Mouse (Mus musculus) limb, embryonic 13.5 days (tissue): ENCODE data around the gene Gpr4. TPM values are rescaled to one million over a fixed set of nuclear protein-coding genes. Genes with fewer than 3 reads are reported as not detected.

Source experiments
- ATAC-seq: fragments of 200-750 bp; cut with Nextera tagmentation; 2 replicates; pipeline ENCODE4 v1.8.0; 2017; ENCODE audit warnings: low read depth, moderate number of reproducible peaks, moderate TSS enrichment; ENCODE audit not compliant: low FRiP score
- H3K27ac ChIP-seq: fragments of 300-500 bp; sonication (generic); 2 replicates; pipeline ENCODE4 v1.5.1; 2015; ENCODE audit warnings: inconsistent platforms, mild to moderate bottlenecking, moderate library complexity
- H3K27me3 ChIP-seq: fragments of 300-500 bp; sonication (generic); 2 replicates; pipeline ENCODE4 v1.6.1; 2015; ENCODE audit warnings: mild to moderate bottlenecking, inconsistent platforms
- H3K36me3 ChIP-seq: fragments of 300-500 bp; sonication (generic); 2 replicates; pipeline ENCODE4 v1.6.1; 2015; ENCODE audit warnings: inconsistent platforms, mild to moderate bottlenecking, moderate library complexity
- H3K4me1 ChIP-seq: fragments of 300-500 bp; sonication (generic); 2 replicates; pipeline ENCODE4 v1.6.1; 2015; ENCODE audit warnings: inconsistent platforms
- H3K4me2 ChIP-seq: fragments of 300-500 bp; sonication (generic); replicated peaks from 2 replicates; pipeline ENCODE4 v1.6.1; 2015; ENCODE audit warnings: inconsistent platforms, mild to moderate bottlenecking, moderate library complexity
- H3K4me3 ChIP-seq: fragments of 300-500 bp; sonication (generic); 2 replicates; pipeline ENCODE4 v1.5.1; 2015; ENCODE audit warnings: moderate library complexity, mild to moderate bottlenecking, inconsistent platforms
- H3K9ac ChIP-seq: fragments of 300-500 bp; sonication (generic); 2 replicates; pipeline ENCODE4 v1.6.1; 2015; ENCODE audit warnings: mild to moderate bottlenecking, inconsistent platforms
- H3K9me3 ChIP-seq: fragments of 300-500 bp; sonication (generic); 2 replicates; pipeline ENCODE4 v1.6.1; 2016; ENCODE audit warnings: inconsistent platforms
- WGBS: fragments of 180-500 bp; shearing (Covaris S2); methylation state at CpG from one replicate; pipeline ENCODE4 v1.1.7; 2015; 5-methylcytosine and 5-hydroxymethylcytosine counted together
- polyA plus RNA-seq: library from polyadenylated mRNA; unstranded; fragments of >200 nt; fragmentation: Nextera tagmentation; extraction: Ambion mirVana; gene quantifications from 2 replicates; pipeline ENCODE4 v1.2.1, GENCODE M21; 2015

Gene Gpr4
- 4.6 and 6.2 TPM in 2 replicates for polyA plus RNA-seq

DNA sequence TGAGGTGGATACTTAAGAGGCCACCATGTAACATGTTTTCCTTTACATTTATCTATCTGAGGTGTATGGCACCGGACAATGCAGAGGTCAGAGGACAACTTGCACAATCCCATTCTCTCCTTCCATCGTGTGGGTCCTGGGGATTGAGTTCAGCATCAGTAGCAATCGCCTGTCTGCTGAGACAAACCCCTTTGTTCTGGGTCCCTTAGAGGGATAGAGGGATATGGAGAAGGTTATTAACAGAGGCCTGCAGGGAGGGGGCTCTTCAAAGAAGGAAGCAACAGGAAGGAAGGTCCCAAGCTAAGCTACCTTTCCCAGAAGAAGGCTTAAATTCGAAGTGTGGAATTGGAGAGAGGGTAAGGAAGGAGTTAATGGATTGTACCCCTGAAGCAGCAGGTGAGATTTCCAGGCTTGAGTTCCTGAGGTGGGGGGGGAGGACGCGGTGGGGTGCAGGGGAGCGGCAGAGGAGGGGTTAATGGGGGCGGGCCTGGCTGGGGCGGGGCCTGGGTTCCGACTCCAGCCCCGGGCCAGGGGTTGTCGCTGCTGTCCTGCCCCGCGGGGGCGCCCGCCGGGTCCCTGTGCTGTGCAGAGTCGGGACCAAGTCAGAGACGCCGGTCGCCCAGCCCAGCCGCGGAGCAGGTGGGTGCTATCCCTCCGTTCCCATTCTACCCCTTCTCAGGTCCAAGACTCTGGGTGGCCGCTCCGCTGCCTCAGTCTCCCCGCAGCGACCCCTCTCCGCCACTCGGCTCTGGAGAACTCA lies at the start of gene Gpr4:
Gpr4 (plus strand) TSS at position 543 of the 760 bp plus-strand sequence.
- peak; percentile 77; the same call in 1 of the 2 replicates for ATAC-seq
- no peaks in the 10 kb centered on the region for H3K36me3 ChIP-seq
- H3K27me3 ChIP-seq: no peaks in the 10 kb centered on the region
- H3K9ac ChIP-seq: peak within 1 kb of the TSS; percentile 63
- no peaks in the 10 kb centered on the region; the same call in 1 of the 2 replicates for H3K9me3 ChIP-seq
- peak within 1 kb of the TSS; percentile 59 for H3K4me3 ChIP-seq
- H3K27ac ChIP-seq: no peak within 1 kb of the TSS; the same call in 1 of the 2 replicates
- H3K4me1 ChIP-seq: peaks cover 43% of the 10 kb centered on the region
- H3K4me2 ChIP-seq: peak within 1 kb of the TSS; percentile 78
- WGBS: 2% methylated on average over 28 of the region's 30 CpGs

DNA sequence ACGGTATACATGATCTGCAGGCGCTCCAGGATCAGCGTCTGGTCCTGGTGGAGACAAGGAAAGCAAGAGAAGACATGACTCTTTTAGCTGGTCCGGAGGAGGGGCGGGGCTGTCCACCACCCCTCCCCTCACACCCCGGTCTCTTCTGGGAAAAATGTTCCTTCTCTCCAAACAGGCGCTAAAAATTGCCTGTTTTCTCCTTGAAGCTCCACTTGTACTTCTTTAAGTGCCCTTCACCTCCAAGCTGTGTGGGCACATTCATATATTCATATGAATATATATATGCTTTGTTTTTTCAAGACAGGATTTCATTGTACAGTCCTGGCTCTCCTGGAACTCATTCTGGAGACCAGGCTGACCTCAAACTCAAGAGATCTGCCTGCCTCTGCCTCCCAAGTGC lies 49.4 kb upstream of the Gpr4 start:
- Histone ChIP-seq H3K4me3 (no peak overlapping the region), H3K4me1 (peaks cover 38% of the 10 kb centered on the region), H3K27ac (no peak overlapping the region), H3K9ac (no peak overlapping the region), H3K36me3 (no peaks in the 10 kb centered on the region), H3K4me2 (no peak overlapping the region), H3K9me3 (0 out of 2 replicates have a peak, but pooled peaks cover 5% of the 10 kb centered on the region), H3K27me3 (peaks cover 73% of the 10 kb centered on the region)
- WGBS: 83% methylated on average over 7 of the region's 7 CpGs
- no peak for ATAC-seq

DNA sequence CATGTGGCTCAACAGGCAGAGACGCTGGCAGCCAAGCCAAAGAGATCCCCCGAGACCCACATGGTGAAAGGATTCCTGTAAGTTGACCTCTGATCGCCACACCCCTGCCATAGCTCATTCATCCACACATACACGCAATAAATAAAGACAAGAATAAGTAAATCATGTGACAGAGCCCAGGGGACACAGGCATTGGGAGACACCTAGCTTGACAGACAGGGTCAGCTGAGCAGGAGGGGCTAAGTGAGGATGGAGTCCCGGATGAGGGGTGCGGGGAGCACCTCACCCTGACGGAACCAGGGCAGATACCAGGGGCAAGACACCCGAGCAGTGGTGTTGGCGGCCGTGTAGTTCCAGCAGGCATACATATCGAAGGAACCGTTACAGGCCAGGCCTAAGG lies 48.6 kb upstream of the Gpr4 start:
- 0 out of 2 replicates have a peak, but pooled peaks cover 5% of the 10 kb centered on the region for H3K9me3 ChIP-seq
- H3K36me3 ChIP-seq: no peaks in the 10 kb centered on the region
- no peak overlapping the region for H3K9ac ChIP-seq
- 0 out of 2 replicates have a peak overlapping the region, but pooled peaks have one; percentile 5 for H3K4me3 ChIP-seq
- H3K4me1 ChIP-seq: peaks cover 38% of the 10 kb centered on the region
- ATAC-seq: no peak; the same call in 1 of the 2 replicates
- H3K27me3 ChIP-seq: peaks cover 73% of the 10 kb centered on the region
- H3K27ac ChIP-seq: no peak overlapping the region
- 22% methylated on average over 12 of the region's 12 CpGs for WGBS
- H3K4me2 ChIP-seq: peak overlapping the region; percentile 52

DNA sequence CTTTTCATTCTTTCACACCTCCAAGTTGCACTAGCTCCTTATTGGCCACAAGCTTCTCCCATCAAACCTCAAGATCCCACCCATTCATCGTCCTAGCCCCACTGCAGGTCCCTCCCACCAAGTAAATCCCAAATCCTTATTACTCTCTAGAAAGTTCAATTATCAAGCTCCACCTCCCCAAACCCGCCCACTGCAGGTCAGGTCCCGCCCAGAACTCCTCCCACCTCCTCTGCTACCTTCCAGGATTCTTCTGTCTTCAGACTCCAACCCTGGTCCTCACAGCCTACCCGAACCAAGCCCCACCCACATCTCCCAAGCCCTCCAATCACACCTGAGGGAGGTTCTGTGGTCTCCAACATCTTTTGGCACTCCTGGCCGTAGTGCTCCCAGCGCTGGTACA lies 48.1 kb upstream of the Gpr4 start:
- Histone ChIP-seq H3K27me3 (peaks cover 68% of the 10 kb centered on the region), H3K4me2 (peak overlapping the region; percentile 52), H3K9me3 (0 out of 2 replicates have a peak, but pooled peaks cover 5% of the 10 kb centered on the region), H3K9ac (no peak overlapping the region), H3K4me3 (peak overlapping the region; percentile 8), H3K4me1 (peaks cover 38% of the 10 kb centered on the region), H3K27ac (0 out of 2 replicates have a peak overlapping the region, but pooled peaks have one; percentile 10), H3K36me3 (no peaks in the 10 kb centered on the region)
- WGBS: under 1% methylated on average over 6 of the region's 6 CpGs
- ATAC-seq: peak; percentile 84

DNA sequence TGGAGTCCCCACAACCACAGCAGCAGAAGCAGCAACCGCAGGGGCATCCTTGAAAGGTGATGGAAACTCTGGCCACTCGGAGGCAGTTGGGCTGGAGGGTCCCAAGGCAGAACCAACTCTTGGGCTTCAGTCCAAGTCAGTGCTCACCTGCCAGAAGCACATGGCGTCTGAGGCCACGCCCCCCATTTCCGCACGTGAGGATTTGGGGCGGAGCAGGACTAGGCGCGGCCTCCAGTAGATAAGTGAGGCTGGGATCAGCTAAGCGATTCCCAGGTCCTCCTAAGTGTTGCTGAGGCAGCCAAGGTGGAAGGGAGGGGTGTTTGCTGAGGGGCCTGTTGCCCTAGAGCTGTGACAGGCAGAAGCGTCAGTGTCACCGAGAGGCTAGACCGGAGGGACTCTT lies 47.4 kb upstream of the Gpr4 start:
- Histone ChIP-seq H3K9me3 (0 out of 2 replicates have a peak, but pooled peaks cover 5% of the 10 kb centered on the region), H3K27me3 (peaks cover 63% of the 10 kb centered on the region), H3K36me3 (no peaks in the 10 kb centered on the region), H3K4me3 (peak overlapping the region; percentile 8; the same call in 1 of the 2 replicates), H3K27ac (no peak overlapping the region), H3K9ac (no peak overlapping the region), H3K4me1 (peaks cover 31% of the 10 kb centered on the region), H3K4me2 (peak overlapping the region; percentile 52)
- ATAC-seq: no peak
- WGBS: 0% methylated on average over 13 of the region's 13 CpGs

DNA sequence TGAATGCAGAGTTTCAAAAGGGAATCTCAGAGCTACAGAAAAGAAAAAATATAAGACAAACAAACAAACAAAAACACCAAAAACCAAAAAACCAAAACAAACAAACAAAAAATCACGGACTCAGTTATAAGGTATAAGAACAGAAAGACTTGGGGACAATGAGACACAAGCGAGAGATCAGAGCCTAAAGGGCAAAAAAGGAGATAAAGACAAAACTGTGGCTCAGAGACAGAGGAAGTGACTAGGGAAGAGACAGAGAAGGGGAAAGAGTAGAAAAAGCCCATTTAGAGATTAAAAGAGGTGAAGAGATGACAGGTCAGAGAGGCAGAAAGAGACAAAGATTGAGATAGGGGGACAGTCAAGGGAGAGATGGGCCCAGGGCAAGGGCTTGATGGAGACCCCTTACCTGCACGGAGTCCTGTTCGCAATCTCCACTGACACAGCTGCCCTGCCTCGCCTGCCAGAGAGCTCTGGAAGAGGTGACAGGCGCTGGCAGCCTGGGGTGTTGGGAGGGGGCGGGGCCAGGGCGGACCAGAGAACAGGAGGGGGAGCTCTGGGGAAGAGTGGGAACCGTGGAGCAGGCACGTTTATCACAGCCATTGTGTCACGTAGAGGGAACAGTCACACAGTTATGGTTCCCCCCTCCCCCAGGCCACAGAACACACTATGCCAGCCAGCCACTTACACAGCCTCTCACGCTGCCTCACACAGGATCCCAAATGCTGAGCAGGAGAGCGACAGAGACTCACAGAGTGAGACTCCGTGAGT lies 46.5 kb upstream of the Gpr4 start, which contains the start of gene Gipr:
Gipr (minus strand) TSS at position 472 of the 768 bp plus-strand sequence.
- Histone ChIP-seq H3K4me1 (peaks cover 24% of the 10 kb centered on the region), H3K36me3 (no peaks in the 10 kb centered on the region), H3K27ac (no peak within 1 kb of the TSS), H3K9me3 (0 out of 2 replicates have a peak, but pooled peaks cover 5% of the 10 kb centered on the region), H3K27me3 (peaks cover 56% of the 10 kb centered on the region), H3K9ac (peak within 1 kb of the TSS; percentile 32; the same call in 1 of the 2 replicates), H3K4me2 (peak within 1 kb of the TSS; percentile 52), H3K4me3 (peak within 1 kb of the TSS; percentile 8; the same call in 1 of the 2 replicates)
- WGBS: 10% methylated on average over 14 of the region's 14 CpGs
- no peak for ATAC-seq

DNA sequence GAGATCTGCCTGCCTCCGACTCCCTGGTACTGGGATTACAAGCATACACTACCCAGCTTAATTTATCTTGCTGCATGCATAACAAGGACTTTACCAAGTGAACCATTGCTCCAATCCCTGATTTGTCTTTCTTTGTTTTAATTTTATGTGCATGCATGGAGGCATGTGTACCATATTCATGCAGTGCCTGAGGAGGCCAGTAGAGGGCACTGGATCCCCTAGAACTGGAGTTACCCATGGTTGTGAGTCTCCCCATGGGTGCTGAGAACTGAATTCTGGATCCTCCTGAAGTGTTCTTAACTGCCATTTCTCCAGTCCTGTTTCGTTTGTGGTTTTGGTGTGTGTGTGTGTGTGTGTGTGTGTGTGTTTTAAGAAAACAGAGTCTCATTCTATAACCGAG lies 45.3 kb upstream of the Gpr4 start:
- peaks cover 24% of the 10 kb centered on the region for H3K4me1 ChIP-seq
- no peaks in the 10 kb centered on the region for H3K36me3 ChIP-seq
- 0 out of 2 replicates have a peak, but pooled peaks cover 5% of the 10 kb centered on the region for H3K9me3 ChIP-seq
- peaks cover 49% of the 10 kb centered on the region for H3K27me3 ChIP-seq
- H3K27ac ChIP-seq: no peak overlapping the region
- no peak overlapping the region for H3K4me3 ChIP-seq
- no peak for ATAC-seq
- no peak overlapping the region for H3K4me2 ChIP-seq
- H3K9ac ChIP-seq: no peak overlapping the region
- WGBS: 88% methylated on average over 3 of the region's 3 CpGs

DNA sequence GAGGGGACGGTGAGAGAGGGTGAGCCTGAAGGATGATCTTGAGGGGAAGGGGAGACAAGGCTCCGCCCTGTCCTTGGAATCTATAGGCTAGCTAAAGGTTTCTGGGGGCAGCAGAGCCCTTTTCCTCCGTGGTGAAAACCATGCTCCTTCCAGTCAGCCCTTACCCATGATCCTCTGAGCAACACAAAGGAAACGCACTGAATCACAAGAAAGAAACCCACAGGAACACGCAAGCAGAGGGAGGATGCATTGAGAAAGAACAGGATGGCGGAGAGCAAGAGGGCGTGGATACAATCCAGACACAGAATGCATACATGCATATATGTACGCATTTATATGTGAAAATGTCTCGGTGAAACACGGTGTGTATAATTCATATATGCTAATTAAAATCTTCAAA lies 42.8 kb upstream of the Gpr4 start:
- Histone ChIP-seq H3K27me3 (peaks cover 42% of the 10 kb centered on the region), H3K36me3 (no peaks in the 10 kb centered on the region), H3K4me2 (no peak overlapping the region), H3K9ac (no peak overlapping the region), H3K27ac (no peak overlapping the region), H3K9me3 (0 out of 2 replicates have a peak, but pooled peaks cover 5% of the 10 kb centered on the region), H3K4me1 (peaks cover 19% of the 10 kb centered on the region), H3K4me3 (no peak overlapping the region)
- no peak for ATAC-seq
- 67% methylated on average over 10 of the region's 10 CpGs for WGBS

DNA sequence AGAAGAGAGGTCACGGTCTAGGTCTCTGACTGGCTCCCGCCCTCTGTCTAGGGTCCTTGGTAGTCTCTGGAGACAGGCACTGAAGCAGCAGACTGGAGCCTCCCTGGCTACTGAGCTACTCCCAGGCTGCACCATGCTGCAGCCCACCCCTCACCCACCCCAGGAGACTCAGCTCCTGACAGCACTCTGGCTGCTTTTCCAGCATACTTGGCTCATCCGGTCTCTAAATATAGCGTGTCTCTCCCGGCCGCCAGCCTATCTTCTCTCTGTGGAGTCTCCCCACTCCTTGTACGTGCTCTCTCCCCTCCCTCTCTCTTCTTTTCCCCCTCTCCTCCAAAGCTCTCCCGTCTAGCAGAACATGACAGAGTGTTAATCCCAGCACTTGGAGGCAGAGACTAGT lies 42.2 kb upstream of the Gpr4 start:
- Histone ChIP-seq H3K4me1 (peaks cover 13% of the 10 kb centered on the region), H3K27me3 (peaks cover 41% of the 10 kb centered on the region), H3K9me3 (0 out of 2 replicates have a peak, but pooled peaks cover 5% of the 10 kb centered on the region), H3K36me3 (no peaks in the 10 kb centered on the region), H3K27ac (no peak overlapping the region), H3K4me3 (no peak overlapping the region), H3K4me2 (no peak overlapping the region), H3K9ac (no peak overlapping the region; the same call in 1 of the 2 replicates)
- no peak for ATAC-seq
- 62% methylated on average over 8 of the region's 8 CpGs for WGBS

DNA sequence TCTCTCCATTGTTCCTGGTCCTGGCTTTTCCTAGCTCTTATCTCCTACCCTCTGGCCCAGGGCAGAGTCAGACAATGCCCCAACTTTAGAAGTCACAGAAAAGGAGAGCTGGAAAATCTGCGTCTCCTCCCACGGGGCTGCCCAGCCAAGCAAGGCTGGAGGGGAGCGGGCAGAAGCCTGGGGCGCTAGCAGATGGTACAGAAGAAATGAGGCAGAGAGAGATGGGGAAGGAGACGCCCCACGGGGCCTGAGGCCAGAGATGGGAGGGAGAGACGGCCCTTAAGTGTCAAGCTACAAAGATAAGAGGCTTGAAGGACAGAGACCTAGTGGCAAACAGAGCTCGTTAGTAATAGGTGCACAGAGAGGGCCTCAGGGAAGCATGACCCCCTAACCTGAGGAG lies 40.5 kb upstream of the Gpr4 start:
- 59% methylated on average over 8 of the region's 8 CpGs for WGBS
- Histone ChIP-seq H3K36me3 (no peaks in the 10 kb centered on the region), H3K9me3 (0 out of 2 replicates have a peak, but pooled peaks cover 5% of the 10 kb centered on the region), H3K27ac (no peak overlapping the region), H3K27me3 (peaks cover 43% of the 10 kb centered on the region), H3K4me3 (no peak overlapping the region), H3K9ac (no peak overlapping the region), H3K4me2 (no peak overlapping the region), H3K4me1 (peaks cover 11% of the 10 kb centered on the region)
- no peak for ATAC-seq

DNA sequence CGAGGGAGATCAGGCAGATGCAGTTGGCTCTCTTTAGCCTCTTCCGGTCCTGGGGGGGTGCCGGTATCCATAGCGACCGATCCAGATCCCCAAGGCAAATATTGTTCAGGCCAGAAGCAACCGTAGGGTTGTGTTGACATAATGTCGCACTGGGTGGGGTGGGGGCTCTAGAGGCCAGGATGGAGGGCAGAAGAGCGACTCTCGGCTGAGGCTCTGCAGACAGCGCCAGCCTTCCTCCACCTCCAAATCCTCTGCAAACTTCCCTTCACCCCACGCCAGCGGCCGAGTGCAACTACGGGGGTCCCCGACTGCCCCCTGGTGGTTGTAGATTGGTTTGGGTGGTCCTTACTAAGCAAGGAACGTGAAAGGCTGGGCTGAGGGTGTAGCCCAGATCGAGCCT lies 39.5 kb upstream of the Gpr4 start:
- no peaks in the 10 kb centered on the region for H3K9me3 ChIP-seq
- H3K9ac ChIP-seq: peak overlapping the region; percentile 58; the same call in 1 of the 2 replicates
- peaks cover 11% of the 10 kb centered on the region for H3K4me1 ChIP-seq
- WGBS: 5% methylated on average over 17 of the region's 17 CpGs
- ATAC-seq: peak; percentile 75
- H3K4me2 ChIP-seq: peak overlapping the region; percentile 65
- peak overlapping the region; percentile 38 for H3K4me3 ChIP-seq
- H3K27me3 ChIP-seq: peaks cover 53% of the 10 kb centered on the region
- no peaks in the 10 kb centered on the region for H3K36me3 ChIP-seq
- H3K27ac ChIP-seq: no peak overlapping the region
